Mouse (Mus musculus): ENCODE measurements at regions not wholly inside any gene's neighbourhood (a gene's known extent, or its start where the extent isn't known, plus 50 kb on each side); places are given as distances from the start of the nearest gene placed in this dataset.

- Histone ChIP-seq H3K27ac (ENCODE audit: low read length) (no peak overlapping the region), H3K9ac (ENCODE audit: low read length) (no peak overlapping the region), H3K36me3 (ENCODE audit: control insufficient read depth, insufficient read depth, low read length) (no peaks in the 10 kb centered on the region), H3K4me1 (replicated peaks; ENCODE audit: control insufficient read depth, insufficient read depth, low read length) (no peaks in the 10 kb centered on the region), H3K27me3 (ENCODE audit: control insufficient read depth, insufficient read depth, low read depth, low read length) (no peaks in the 10 kb centered on the region), H3K4me3 (ENCODE audit: low read length) (no peak overlapping the region), H3K9me3 (ENCODE audit: control insufficient read depth, low read length) (no peaks in the 10 kb centered on the region), H3K4me2 (ENCODE audit: low read depth, low read length) (no peak overlapping the region)
- 50% methylated on average over 7 of the region's 7 CpGs for WGBS
- ATAC-seq (ENCODE audit: low read depth): no peak
Measured at GRCm38 (mm10) chr9:56562440-56562839, 144.0 kb downstream of the Hmg20a start.

GRCm38 (mm10) chr9:56564048-56564737 lies 145.8 kb downstream of the Hmg20a start:
- Histone ChIP-seq H3K27ac (ENCODE audit: low read length) (no peak overlapping the region), H3K4me3 (ENCODE audit: low read length) (no peak overlapping the region), H3K9me3 (ENCODE audit: control insufficient read depth, low read length) (no peaks in the 10 kb centered on the region), H3K4me1 (replicated peaks; ENCODE audit: control insufficient read depth, insufficient read depth, low read length) (no peaks in the 10 kb centered on the region), H3K27me3 (ENCODE audit: control insufficient read depth, insufficient read depth, low read depth, low read length) (no peaks in the 10 kb centered on the region), H3K9ac (ENCODE audit: low read length) (no peak overlapping the region), H3K36me3 (ENCODE audit: control insufficient read depth, insufficient read depth, low read length) (no peaks in the 10 kb centered on the region), H3K4me2 (ENCODE audit: low read depth, low read length) (no peak overlapping the region)
- no peak for ATAC-seq (ENCODE audit: low read depth)
- 19% methylated on average over 11 of the region's 11 CpGs for WGBS
